Mouse (Mus musculus): ENCODE measurements at regions not wholly inside any gene's neighbourhood (a gene's known extent, or its start where the extent isn't known, plus 50 kb on each side); places are given as distances from the start of the nearest gene placed in this dataset.
"Not testable (repeated sequence)": the region's sequence is repeated elsewhere in the genome, so short reads cannot be mapped to it uniquely, and the experiment has no call there.

DNA sequence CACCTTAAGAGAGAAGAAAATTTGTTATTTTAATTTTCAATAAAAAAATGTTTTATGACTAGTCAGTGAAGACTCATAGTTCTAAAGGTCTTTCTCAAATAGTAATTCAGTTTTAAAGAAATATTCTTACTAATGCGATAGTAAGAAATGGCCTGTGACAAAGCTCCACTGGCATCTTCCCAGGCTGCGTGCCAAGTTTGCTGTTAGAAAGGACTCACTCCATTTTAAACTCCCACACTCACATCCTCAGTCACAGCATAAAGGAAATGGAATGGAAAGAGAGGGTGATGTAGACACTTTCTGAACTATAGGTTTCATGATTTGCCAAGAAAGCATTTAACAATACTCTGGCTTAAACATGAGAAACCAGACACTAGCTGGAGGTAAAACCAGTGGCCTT is 436.6 kb downstream of the Mei4 start:
- peak; percentile 63 for DNase-seq (ENCODE audit: low read depth, low spot score)

DNA sequence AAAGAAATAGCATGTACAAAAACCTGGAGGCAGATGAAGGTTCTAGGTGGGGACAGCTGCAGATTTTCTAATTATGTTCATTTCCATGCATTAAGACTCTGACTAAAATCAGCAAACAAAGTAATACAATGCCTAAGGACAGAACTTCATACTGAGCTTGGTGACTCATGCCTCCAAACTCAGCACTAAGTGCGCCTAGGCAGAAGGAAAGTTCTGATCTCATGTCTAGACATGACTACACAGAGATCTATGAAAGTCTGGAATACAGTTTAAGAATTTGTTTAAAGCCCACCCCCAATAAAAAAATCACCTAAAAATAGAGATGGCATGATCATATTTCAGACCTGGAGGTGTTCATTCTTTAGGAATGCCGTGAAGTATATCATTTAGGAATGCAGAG is 442.8 kb downstream of the Mei4 start:
- DNase-seq (ENCODE audit: low read depth, low spot score), result peak; percentile 12

DNA sequence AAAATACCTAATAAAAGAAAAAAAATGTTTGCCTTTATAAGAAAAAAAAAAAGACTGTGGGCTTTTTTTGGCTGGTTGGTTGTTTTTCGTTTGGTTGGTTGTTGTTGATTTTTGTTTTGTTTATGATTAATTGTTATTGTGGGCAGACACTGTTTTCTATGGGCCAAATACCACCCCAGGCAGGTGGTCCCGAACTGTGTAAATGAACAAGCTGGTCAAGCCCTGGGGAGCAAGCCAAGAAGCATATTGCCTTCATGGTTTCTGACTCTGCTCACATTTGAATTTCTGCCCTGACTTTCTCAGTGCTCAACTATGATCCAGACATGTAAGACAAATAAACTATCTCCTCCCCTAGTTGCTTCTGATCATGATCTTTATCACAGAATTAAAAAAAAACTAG is 449.0 kb downstream of the Mei4 start:
- no peak for DNase-seq (ENCODE audit: low read depth, low spot score)

- no peak for DNase-seq (ENCODE audit: low read depth, low spot score)
Measured at GRCm38 (mm10) chr9:82340452-82340851, 477.0 kb downstream of the Mei4 start.

DNA sequence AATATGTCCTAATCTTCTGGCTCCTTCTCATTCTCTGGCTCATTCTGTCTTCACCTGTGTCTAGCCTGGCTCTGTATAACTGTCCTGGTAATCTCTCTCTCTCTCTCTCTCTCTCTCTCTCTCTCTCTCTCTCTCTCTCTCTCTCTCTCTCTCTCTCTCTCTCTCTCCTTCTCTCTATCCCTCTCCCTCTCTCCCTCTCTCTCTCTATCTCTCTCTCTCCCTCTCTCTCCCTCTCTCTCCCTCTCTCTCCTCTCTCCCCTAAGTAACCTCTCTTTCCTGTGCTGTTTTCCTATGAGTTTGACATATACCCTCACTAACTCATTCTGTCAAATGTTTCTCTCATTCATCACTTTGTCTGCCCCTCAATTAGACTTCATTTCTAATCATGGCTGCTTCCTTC is 478.6 kb upstream of the Irak1bp1 start:
- not testable (repeated sequence) for DNase-seq (ENCODE audit: low read depth, low spot score)

GRCm38 (mm10) chr9:82359573-82359972 is 469.8 kb upstream of the Irak1bp1 start:
- no peak for DNase-seq (ENCODE audit: low read depth, low spot score)

DNA sequence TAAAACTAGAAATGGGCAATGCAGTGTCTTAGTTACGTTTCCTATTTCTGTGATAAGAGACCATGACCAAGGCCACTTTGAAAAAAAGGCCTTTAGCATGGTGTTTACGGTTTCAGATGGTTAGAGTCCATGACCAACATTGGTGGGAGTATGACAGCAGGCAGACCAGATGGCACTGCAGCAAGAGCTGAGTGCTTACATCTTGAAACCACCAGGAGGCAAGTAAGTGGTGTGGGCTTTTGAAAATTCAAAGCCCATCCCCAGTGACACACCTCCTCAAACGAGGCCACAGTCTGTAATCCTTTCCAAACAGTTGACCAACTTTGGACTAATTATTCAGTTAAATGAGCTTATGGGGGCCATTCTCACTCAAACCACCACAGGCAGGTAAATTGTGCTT is 427.0 kb upstream of the Irak1bp1 start:
- DNase-seq (ENCODE audit: low read depth, low spot score), result peak; percentile 44

DNA sequence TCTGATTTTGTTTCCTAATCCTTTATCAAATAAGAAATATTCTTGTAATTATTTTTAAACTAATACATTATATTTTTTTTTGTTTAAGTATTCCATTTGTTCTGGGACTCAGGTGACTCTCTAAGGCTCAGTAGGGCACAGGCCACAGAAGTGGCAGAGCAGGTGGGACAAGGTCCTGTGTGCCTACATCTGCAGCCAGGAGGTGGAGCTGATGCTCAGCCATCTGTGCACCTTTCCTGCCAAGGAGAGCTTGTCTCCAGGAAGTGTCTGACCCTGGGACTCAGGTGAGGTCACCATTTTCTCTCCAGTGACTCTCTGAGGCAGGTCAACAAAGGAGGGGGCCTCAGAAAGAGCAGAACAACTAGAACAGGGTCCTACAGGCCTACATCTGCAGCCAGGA is 425.3 kb upstream of the Irak1bp1 start:
- DNase-seq (ENCODE audit: low read depth, low spot score), result peak; percentile 11

DNA sequence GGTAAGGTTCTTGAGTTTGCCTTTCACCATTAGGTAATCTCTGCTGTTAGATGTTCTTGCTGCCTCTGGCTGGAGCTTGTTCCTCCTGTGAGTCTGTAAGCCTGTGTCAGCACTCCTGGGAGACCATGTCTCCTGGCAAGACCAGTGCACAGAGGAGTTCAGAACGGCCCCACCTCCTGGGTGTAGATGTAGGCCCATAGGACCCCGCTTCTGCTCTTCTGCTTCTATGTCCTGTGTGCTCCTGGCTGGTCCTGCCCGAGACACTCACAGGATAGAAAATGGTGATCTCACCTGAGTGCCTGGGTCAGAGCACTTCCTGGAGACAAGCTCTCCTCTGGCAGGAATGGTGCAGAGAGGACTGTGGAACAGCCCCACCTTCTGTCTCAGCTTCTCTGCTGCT is 422.2 kb upstream of the Irak1bp1 start:
- no peak for DNase-seq (ENCODE audit: low read depth, low spot score)

- no peak for DNase-seq (ENCODE audit: low read depth, low spot score)
Measured at GRCm38 (mm10) chr9:82408969-82409368, 420.4 kb upstream of the Irak1bp1 start.
